ENCODE assay signal across 17 mouse cellular contexts in the genomic region with DNA sequence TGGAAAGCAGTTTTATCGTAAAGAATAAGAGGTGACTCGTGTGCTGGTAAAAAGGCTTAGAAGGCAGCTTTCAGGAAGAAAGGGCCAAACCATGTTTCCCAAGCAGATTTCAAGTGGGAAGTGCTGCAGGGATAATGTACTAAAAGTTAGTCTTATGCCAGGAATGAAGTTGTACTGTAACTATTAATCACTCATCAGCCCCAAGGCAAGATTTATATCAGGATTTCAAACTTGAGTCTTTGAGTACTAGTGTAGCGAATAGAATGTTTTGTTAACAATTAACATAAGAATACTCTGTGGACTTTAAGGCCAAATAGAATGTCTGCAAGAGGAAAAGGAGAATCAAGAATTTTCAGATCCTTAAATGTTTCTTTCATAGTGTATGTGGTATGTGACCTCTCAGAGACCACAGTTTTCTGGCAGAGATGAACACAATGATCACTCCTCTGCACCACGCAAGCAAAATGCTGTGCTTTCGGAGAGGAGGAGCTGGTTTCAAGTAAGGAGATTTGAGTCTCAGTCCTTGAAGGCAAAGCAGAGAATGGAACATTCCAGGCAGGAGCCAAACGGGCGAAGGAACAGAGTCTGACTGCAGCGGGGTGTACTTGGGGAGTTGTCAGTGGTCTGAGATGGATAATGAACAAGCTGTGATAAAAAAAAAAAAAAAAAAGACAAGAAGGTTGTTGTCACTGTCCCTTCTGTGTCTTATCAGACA. TPM values are rescaled to one million over a fixed set of nuclear protein-coding genes. Genes with fewer than 3 reads are reported as not detected.
DNase-seq lines count a peak whose midpoint lies in the region; ATAC-seq and TF ChIP-seq lines count a peak whose summit lies in the region.
"Had no signal": no experiment of that assay in that cellular context is flagged by ENCODE, and none has a peak within 500 bp of the region (broad histone marks: within the 10 kb centered on the region; RNA-seq: fewer than 3 reads in every experiment).

No protein-coding gene starts in this region.

- peak; percentile 21 to 39 for DNase-seq in adrenal gland, adult (ENCODE audit: inconsistent age in 2 of 2, low spot score in 1 of 2)
- DNase-seq in adrenal gland, postnatal 36 days, result no peak
- peak; percentile 14 for DNase-seq in urinary bladder, postnatal 14 days (ENCODE audit: low spot score)
- no peak for DNase-seq in urinary bladder, postnatal 36 days (ENCODE audit: low spot score in 2 of 2)
- peak; percentile 50 for DNase-seq in kidney, postnatal 14 days
- no peak for DNase-seq in layer of hippocampus, adult 8-10 months (ENCODE audit: low spot score in 2 of 2)
- DNase-seq in cerebellum, adult 2 months, result no peak
- DNase-seq: cerebellum, adult 11-12 months; gastrocnemius, postnatal 10 days; liver, embryonic 13.5 days; right cerebral cortex, adult 18-20 months; thymus, postnatal 25 days had no signal

- 84% methylated on average over 8 of the region's 8 CpGs for WGBS in cerebellum, adult 2 months

- H3K27me3 ChIP-seq in cerebellum, adult 2 months (ENCODE audit: control insufficient read depth, insufficient read depth, low read length), result no peaks in the 10 kb centered on the region
- H3K27me3 ChIP-seq: forebrain, embryonic 12.5 days; heart, embryonic 13.5 days; hindbrain, embryonic 13.5 days; liver, embryonic 13.5 days had no signal

- TF ChIP-seq POLR2A in cerebellum, adult 2 months (IDR thresholded peaks at IDR 0.05; ENCODE audit: borderline replicate concordance, insufficient read depth, low read length), result no peak

- no peak overlapping the region for H3K4me3 ChIP-seq in cerebellum, adult 2 months (replicated peaks; ENCODE audit: insufficient read depth, low read depth, low read length)
- H3K4me3 ChIP-seq: forebrain, embryonic 12.5 days; heart, embryonic 13.5 days; hindbrain, embryonic 13.5 days; left cerebral cortex, adult 2 months; liver, embryonic 13.5 days had no signal

- no peak for TF ChIP-seq CTCF in cerebellum, adult 2 months (IDR thresholded peaks at IDR 0.05; ENCODE audit: borderline replicate concordance, insufficient read depth, low read depth, low read length)

- no peak overlapping the region for H3K27ac ChIP-seq in cerebellum, adult 2 months (ENCODE audit: insufficient read depth, low read length)
- H3K27ac ChIP-seq: forebrain, embryonic 12.5 days; heart, embryonic 13.5 days; hindbrain, embryonic 13.5 days; left cerebral cortex, adult 2 months; liver, embryonic 13.5 days had no signal

- H3K4me1 ChIP-seq in cerebellum, adult 2 months (ENCODE audit: control insufficient read depth, insufficient read depth, low read length), result no peaks in the 10 kb centered on the region
- H3K4me1 ChIP-seq: liver, embryonic 13.5 days had no signal

- ATAC-seq in monocyte, adult 5-6 weeks (replicated peaks; ENCODE audit: insufficient number of reproducible peaks, low FRiP score, low TSS enrichment, poor library complexity, severe bottlenecking), result no peak

RNA-seq across cellular contexts. Expression of gene Fam129a, which starts 21.9 kb away (rescaled TPM):
- total RNA-seq in adrenal gland, postnatal 36 days (2021), result 100 to 1,000 TPM; 108 to 202 TPM
- total RNA-seq in layer of hippocampus, adult 8-10 months (2022), result 1 to 10 TPM; 1.8 to 5.3 (median 3.5) TPM
- total RNA-seq in monocyte, adult 5-6 weeks (2017), result 94.5 to 113 TPM (median 95.7 TPM) in 3 replicates
- 1.3 TPM in 2 replicates for polyA plus RNA-seq in cerebellum, adult 2 months (2012; rRNA removed)

RNA-seq across cellular contexts. Expression of gene Rnf2, which starts 48.3 kb away (rescaled TPM):
- total RNA-seq in adrenal gland, postnatal 36 days (2021), result 10 to 100 TPM; 65.2 to 79.0 TPM
- 10 to 100 TPM; 37.2 to 44.4 (median 40.6) TPM for total RNA-seq in layer of hippocampus, adult 8-10 months (2022)
- 130 to 207 TPM (median 167 TPM) in 3 replicates for total RNA-seq in monocyte, adult 5-6 weeks (2017)
- polyA plus RNA-seq in cerebellum, adult 2 months (2012; rRNA removed), result 27.3 and 31.4 TPM in 2 replicates

Comparison
In these comparisons a context has a peak if more than half of its experiments do, and no peak if none do; other contexts are left out.
1. DNase-seq: peak in adrenal gland, adult (2 of 2), urinary bladder, postnatal 14 days (single experiment) and kidney, postnatal 14 days (single experiment); none in adrenal gland, postnatal 36 days (0 of 2), urinary bladder, postnatal 36 days (0 of 2), layer of hippocampus, adult 8-10 months (0 of 2) and cerebellum, adult 2 months (0 of 2).
2. RNA of gene Fam129a, which starts 21.9 kb away (total RNA-seq): 108 to 202 TPM in adrenal gland, postnatal 36 days and 94.5 to 113 TPM in monocyte, adult 5-6 weeks; 1.8 to 5.3 TPM in layer of hippocampus, adult 8-10 months; every median in the first group is over 10 times any median in the second.